Mouse (Mus musculus): ENCODE results near the gene Ccpg1os.

GRCm38 (mm10) chr9:73004076-73004475 is 18.9 kb upstream of the Ccpg1os start:
- TF ChIP-seq POLR2A (IDR thresholded peaks at IDR 0.05; ENCODE audit: low read depth, low read length) = no peak
- TF ChIP-seq CTCF (conservative IDR thresholded peaks at IDR 0.05 in 1 of 2, IDR thresholded peaks at IDR 0.05 in 1 of 2; ENCODE audit: low read depth in 2 of 2, low read length in 2 of 2) = no peak
- TF ChIP-seq KAT2A (IDR thresholded peaks at IDR 0.05; ENCODE audit: insufficient replicate concordance, low read length) = no peak
- TF ChIP-seq RAD21 (IDR thresholded peaks at IDR 0.05; ENCODE audit: low read depth, low read length) = no peak
- no peak for TF ChIP-seq PAX5 (IDR thresholded peaks at IDR 0.05; ENCODE audit: low read length)
- TF ChIP-seq ELF1 (IDR thresholded peaks at IDR 0.05; ENCODE audit: low read depth, low read length) = no peak
- no peak for TF ChIP-seq ZNF384 (IDR thresholded peaks at IDR 0.05; ENCODE audit: low read depth, low read length)
- no peak for TF ChIP-seq BHLHE40 (IDR thresholded peaks at IDR 0.05; ENCODE audit: low read depth, low read length)

Measured in CH12.LX (cell line).